Mouse (Mus musculus) heart, embryonic 11.5 days (tissue): ENCODE results near the gene Cmtr2. TPM values are rescaled to one million over a fixed set of nuclear protein-coding genes. Genes with fewer than 3 reads are reported as not detected.

Experiments used
- ATAC-seq: fragments of 200-750 bp; cut with Nextera tagmentation; replicated peaks from 2 replicates; pipeline ENCODE4 v1.8.0; 2017; ENCODE audit warnings: moderate library complexity; ENCODE audit not compliant: insufficient number of reproducible peaks, low FRiP score, low TSS enrichment
- H3K27ac ChIP-seq: fragments of 300-500 bp; sonication (generic); 2 replicates; pipeline ENCODE4 v1.5.1; 2014; ENCODE audit warnings: mild to moderate bottlenecking, low read depth, low read length
- H3K27me3 ChIP-seq: fragments of 300-500 bp; sonication (generic); 2 replicates; pipeline ENCODE4 v1.6.1; 2014; ENCODE audit warnings: mild to moderate bottlenecking, low read length, mixed read lengths; ENCODE audit not compliant: control insufficient read depth, insufficient read depth
- H3K36me3 ChIP-seq: fragments of 300-500 bp; sonication (generic); 2 replicates; pipeline ENCODE4 v1.6.1; 2014; ENCODE audit warnings: mild to moderate bottlenecking, low read length, moderate library complexity, mixed read lengths; ENCODE audit not compliant: control insufficient read depth, insufficient read depth
- H3K4me1 ChIP-seq: fragments of 300-500 bp; sonication (generic); 2 replicates; pipeline ENCODE4 v1.6.1; 2014; ENCODE audit warnings: low read length; ENCODE audit not compliant: control insufficient read depth, insufficient read depth
- H3K4me2 ChIP-seq: fragments of 300-500 bp; sonication (generic); 2 replicates; pipeline ENCODE4 v1.6.1; 2014; ENCODE audit warnings: mild to moderate bottlenecking, moderate library complexity
- H3K4me3 ChIP-seq: fragments of 300-500 bp; sonication (generic); 2 replicates; pipeline ENCODE4 v1.5.1; 2014; ENCODE audit warnings: low read depth, low read length
- H3K9ac ChIP-seq: fragments of 300-500 bp; sonication (generic); 2 replicates; pipeline ENCODE4 v1.6.1; 2014; ENCODE audit warnings: mild to moderate bottlenecking, low read depth, low read length, moderate library complexity
- H3K9me3 ChIP-seq: fragments of 300-500 bp; sonication (generic); replicated peaks from 2 replicates; pipeline ENCODE4 v1.6.1; 2016; ENCODE audit warnings: low read length; ENCODE audit not compliant: control insufficient read depth
- WGBS: fragments of 180-500 bp; shearing (Covaris S2); extraction: QIAGEN DNeasy Blood & Tissue Kit; methylation state at CpG from one replicate; pipeline ENCODE4 v1.1.7; 2014; ENCODE audit not compliant: insufficient replicate concordance; 5-methylcytosine and 5-hydroxymethylcytosine counted together
- polyA plus RNA-seq: library from polyadenylated mRNA; unstranded; fragments of >200 nt; fragmentation: Nextera tagmentation; extraction: Ambion mirVana; gene quantifications from 2 replicates; pipeline ENCODE4 v1.2.1, GENCODE M21; 2014

Gene Cmtr2
- polyA plus RNA-seq, 1 experiment from 2014 or later: 6.7 TPM

- no peaks in the 10 kb centered on the region for H3K9me3 ChIP-seq
- H3K27ac ChIP-seq: no peak overlapping the region
- no peaks in the 10 kb centered on the region for H3K36me3 ChIP-seq
- no peak overlapping the region for H3K4me2 ChIP-seq
- 72% methylated on average over 6 of the region's 6 CpGs for WGBS
- H3K4me3 ChIP-seq: no peak overlapping the region
- no peak overlapping the region for H3K9ac ChIP-seq
- no peak for ATAC-seq
- H3K27me3 ChIP-seq: no peaks in the 10 kb centered on the region
- no peaks in the 10 kb centered on the region for H3K4me1 ChIP-seq
Measured at GRCm38 (mm10) chr8:110230803-110231202, 15.3 kb downstream of the Cmtr2 start.

GRCm38 (mm10) chr8:110242278-110243177, 27.1 kb downstream of the Cmtr2 start:
- no peaks in the 10 kb centered on the region for H3K27me3 ChIP-seq
- H3K9me3 ChIP-seq: no peaks in the 10 kb centered on the region
- no peaks in the 10 kb centered on the region for H3K36me3 ChIP-seq
- no peaks in the 10 kb centered on the region for H3K4me1 ChIP-seq
- H3K9ac ChIP-seq: no peak overlapping the region
- no peak overlapping the region for H3K27ac ChIP-seq
- no peak overlapping the region for H3K4me2 ChIP-seq
- WGBS: 37% methylated on average over 7 of the region's 7 CpGs
- no peak overlapping the region for H3K4me3 ChIP-seq
- no peak for ATAC-seq

GRCm38 (mm10) chr8:110244566-110244965, 29.1 kb downstream of the Cmtr2 start:
- Histone ChIP-seq H3K4me1 (no peaks in the 10 kb centered on the region), H3K27me3 (no peaks in the 10 kb centered on the region), H3K4me2 (no peak overlapping the region), H3K9ac (no peak overlapping the region), H3K36me3 (no peaks in the 10 kb centered on the region), H3K9me3 (no peaks in the 10 kb centered on the region), H3K27ac (no peak overlapping the region), H3K4me3 (no peak overlapping the region)
- no peak for ATAC-seq
- 54% methylated on average over 2 of the region's 2 CpGs for WGBS

GRCm38 (mm10) chr8:110247238-110247637, 31.8 kb downstream of the Cmtr2 start:
- no peak overlapping the region for H3K9ac ChIP-seq
- no peaks in the 10 kb centered on the region for H3K27me3 ChIP-seq
- no peaks in the 10 kb centered on the region for H3K9me3 ChIP-seq
- 67% methylated on average over 6 of the region's 6 CpGs for WGBS
- no peaks in the 10 kb centered on the region for H3K4me1 ChIP-seq
- no peak overlapping the region for H3K4me3 ChIP-seq
- no peak overlapping the region for H3K27ac ChIP-seq
- no peak for ATAC-seq
- no peaks in the 10 kb centered on the region for H3K36me3 ChIP-seq
- no peak overlapping the region for H3K4me2 ChIP-seq

GRCm38 (mm10) chr8:110253986-110254385, 38.5 kb downstream of the Cmtr2 start:
- Histone ChIP-seq H3K4me2 (no peak overlapping the region), H3K36me3 (no peaks in the 10 kb centered on the region), H3K27me3 (no peaks in the 10 kb centered on the region), H3K27ac (no peak overlapping the region), H3K4me1 (no peaks in the 10 kb centered on the region), H3K9me3 (no peaks in the 10 kb centered on the region), H3K4me3 (no peak overlapping the region), H3K9ac (no peak overlapping the region)
- 59% methylated on average over 4 of the region's 4 CpGs for WGBS
- ATAC-seq: no peak

- H3K36me3 ChIP-seq: no peaks in the 10 kb centered on the region
Measured at GRCm38 (mm10) chr8:110265796-110266305, 50.4 kb downstream of the Cmtr2 start.

GRCm38 (mm10) chr8:110266741-110267140, 51.3 kb downstream of the Cmtr2 start, which contains the start of gene Hydin:
Gene Hydin (plus strand): TSS chr8:110266977.
- peak within 1 kb of the TSS; percentile 39 for H3K4me3 ChIP-seq
- no peaks in the 10 kb centered on the region for H3K9me3 ChIP-seq
- H3K4me1 ChIP-seq: no peaks in the 10 kb centered on the region
- no peaks in the 10 kb centered on the region for H3K27me3 ChIP-seq
- H3K9ac ChIP-seq: peak within 1 kb of the TSS; percentile 29; the same call in 1 of the 2 replicates
- H3K4me2 ChIP-seq: peak within 1 kb of the TSS; percentile 73
- no peak within 1 kb of the TSS for H3K27ac ChIP-seq
- WGBS: under 1% methylated on average over 15 of the region's 15 CpGs
- ATAC-seq: peak; percentile 63; the same call in 1 of the 2 replicates
- H3K36me3 ChIP-seq: no peaks in the 10 kb centered on the region

More at GRCm38 (mm10) chr8:110265796-110266305, 50.4 kb downstream of the Cmtr2 start:
- Histone ChIP-seq H3K27ac (no peak overlapping the region), H3K4me2 (peak overlapping the region; percentile 3; the same call in 1 of the 2 replicates), H3K9me3 (no peaks in the 10 kb centered on the region), H3K4me3 (no peak overlapping the region), H3K27me3 (no peaks in the 10 kb centered on the region), H3K9ac (no peak overlapping the region), H3K4me1 (no peaks in the 10 kb centered on the region)
- no peak for ATAC-seq
- 53% methylated on average over 11 of the region's 11 CpGs for WGBS

- WGBS: 10% methylated on average over 12 of the region's 12 CpGs
- Histone ChIP-seq H3K4me3 (peak overlapping the region; percentile 39), H3K4me1 (no peaks in the 10 kb centered on the region), H3K9ac (peak overlapping the region; percentile 29; the same call in 1 of the 2 replicates), H3K4me2 (peak overlapping the region; percentile 73), H3K9me3 (no peaks in the 10 kb centered on the region), H3K36me3 (no peaks in the 10 kb centered on the region), H3K27me3 (no peaks in the 10 kb centered on the region), H3K27ac (no peak overlapping the region)
- ATAC-seq: no peak
Measured at GRCm38 (mm10) chr8:110267268-110267667, 51.8 kb downstream of the Cmtr2 start.
